Mouse (Mus musculus) cortical plate, adult 2 months (tissue): ENCODE measurements around the gene Tubd1. TPM values are rescaled to one million over a fixed set of nuclear protein-coding genes. Genes with fewer than 3 reads are reported as not detected.

ENCODE experiments used
- H3K27ac ChIP-seq: fragments of 200-500 bp; 2 replicates; pipeline ENCODE4 v1.5.1; 2012; ENCODE audit warnings: low read length, control low read depth, inconsistent platforms; ENCODE audit not compliant: insufficient read depth
- H3K4me1 ChIP-seq: fragments of 200-500 bp; 2 replicates; pipeline ENCODE4 v1.6.1; 2011; ENCODE audit warnings: low read length; ENCODE audit not compliant: control insufficient read depth, insufficient read depth
- H3K4me3 ChIP-seq: fragments of 200-500 bp; 2 replicates; pipeline ENCODE4 v1.5.1; 2011; ENCODE audit warnings: mild to moderate bottlenecking, low read length, control low read depth; ENCODE audit not compliant: insufficient read depth
- CTCF ChIP-seq: fragments of 200-500 bp; IDR thresholded peaks from 2 replicates; pipeline ENCODE4 v1.5.1; 2011; ENCODE audit warnings: mild to moderate bottlenecking, control low read depth, low read length; ENCODE audit not compliant: insufficient read depth; ENCODE audit errors: extremely low read depth
- POLR2A ChIP-seq: fragments of 200-500 bp; IDR thresholded peaks from 2 replicates; pipeline ENCODE4 v1.6.1; 2011; ENCODE audit warnings: mild to moderate bottlenecking, low read length, control low read depth; ENCODE audit not compliant: insufficient read depth; ENCODE audit errors: extremely low read depth
- polyA plus RNA-seq: library from polyadenylated mRNA; depleted of rRNA; stranded (reverse); fragments of >200 nt; gene quantifications from 2 replicates; pipeline ENCODE4 v1.2.3, GENCODE M21; 2012

The Tubd1 gene
- polyA plus RNA-seq, 1 experiment, result 6.7 TPM

DNA sequence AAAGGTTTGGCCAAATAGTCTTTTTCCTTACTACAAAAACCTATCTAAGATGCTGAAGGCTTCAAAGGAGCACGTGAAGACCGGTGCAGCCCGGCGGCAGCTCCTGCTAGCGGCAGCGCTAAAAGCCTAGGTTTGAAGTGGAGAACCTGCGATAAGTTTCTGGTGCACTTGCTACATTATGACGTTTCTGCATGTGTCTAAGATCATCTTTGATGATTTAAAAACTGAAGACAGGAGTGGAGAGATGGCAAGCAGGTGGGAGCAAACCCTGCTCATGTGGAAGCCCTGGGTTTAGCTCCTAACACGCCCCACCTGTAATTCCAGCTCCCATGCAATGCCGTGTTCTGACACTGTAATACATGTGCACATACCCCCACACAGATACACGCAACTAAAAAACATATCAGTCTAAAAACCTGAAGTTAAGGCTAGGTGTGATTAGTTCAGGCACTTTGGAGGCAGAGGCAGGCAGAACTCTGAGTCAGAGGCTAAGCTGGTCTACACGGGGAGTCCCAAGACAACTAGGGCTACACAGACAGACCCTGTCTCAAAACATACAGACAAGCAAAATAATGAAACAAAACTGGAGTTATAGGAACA lies 37.3 kb downstream of the Tubd1 start:
- Histone ChIP-seq H3K4me3 (no peak overlapping the region), H3K4me1 (peaks cover 2% of the 10 kb centered on the region; the same call in 1 of the 2 replicates), H3K27ac (peak overlapping the region; percentile 89; the same call in 1 of the 2 replicates)
- TF ChIP-seq POLR2A (no peak), CTCF (no peak)

DNA sequence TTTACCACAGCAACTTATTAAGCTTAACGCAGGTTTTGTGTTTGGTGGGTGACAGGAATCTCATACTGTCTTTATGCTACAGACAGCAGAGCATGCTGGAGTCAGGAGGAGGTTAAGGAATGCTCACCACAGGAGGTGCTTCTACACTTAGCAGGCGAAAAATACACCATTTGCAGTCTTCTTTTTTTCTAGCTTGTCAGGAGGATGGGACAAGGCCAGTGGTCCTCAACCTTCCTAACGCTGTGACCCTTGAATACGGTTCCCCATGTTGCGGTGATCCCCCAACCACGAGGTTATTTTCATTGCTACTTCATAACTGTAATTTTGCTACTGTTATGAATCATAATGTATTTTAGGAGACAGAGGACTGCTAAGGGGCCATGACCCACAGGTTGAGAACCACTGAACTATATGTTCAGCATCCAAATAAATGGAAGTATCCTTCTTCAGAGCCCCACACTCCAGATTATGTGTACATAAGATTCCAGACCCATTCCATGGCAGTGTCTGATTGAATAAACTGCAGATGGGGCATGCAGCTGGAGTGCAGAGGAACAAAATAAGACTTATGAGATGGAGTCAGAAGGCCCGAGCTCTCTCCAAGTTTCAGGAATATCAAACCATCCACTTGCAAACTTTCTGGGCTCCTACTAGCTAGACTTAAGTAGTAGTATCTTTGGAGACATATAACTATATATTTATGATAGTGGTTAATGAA lies 37.9 kb downstream of the Tubd1 start:
- H3K27ac ChIP-seq, result no peak overlapping the region
- H3K4me1 ChIP-seq, result peaks cover 2% of the 10 kb centered on the region; the same call in 1 of the 2 replicates
- H3K4me3 ChIP-seq, result no peak overlapping the region
- TF ChIP-seq POLR2A (no peak), CTCF (no peak)

DNA sequence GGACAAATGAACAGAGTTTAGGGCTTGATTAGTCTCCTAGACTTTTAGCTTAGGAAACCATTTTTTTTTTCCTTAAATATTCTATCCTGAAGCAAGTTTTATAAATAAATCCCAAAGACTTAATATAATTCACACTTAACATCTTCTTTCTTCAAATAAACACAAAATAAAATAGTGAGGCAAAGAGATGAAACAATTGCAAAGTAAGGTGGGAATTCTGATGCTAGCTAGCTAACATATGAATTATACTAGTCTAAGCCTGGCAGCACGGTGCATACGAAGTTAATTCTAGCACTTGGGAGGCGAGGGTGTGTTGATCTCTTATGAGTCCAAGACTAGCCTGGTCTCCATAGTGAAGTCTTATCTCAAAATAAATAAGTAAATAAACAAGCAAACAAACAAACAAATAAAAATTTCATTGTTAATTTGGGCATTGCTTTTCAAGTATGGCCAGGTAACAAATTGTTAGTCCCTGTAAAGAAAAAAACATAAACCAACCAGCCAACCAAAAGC lies 38.6 kb downstream of the Tubd1 start:
- no peak for TF ChIP-seq CTCF
- TF ChIP-seq POLR2A, result no peak

DNA sequence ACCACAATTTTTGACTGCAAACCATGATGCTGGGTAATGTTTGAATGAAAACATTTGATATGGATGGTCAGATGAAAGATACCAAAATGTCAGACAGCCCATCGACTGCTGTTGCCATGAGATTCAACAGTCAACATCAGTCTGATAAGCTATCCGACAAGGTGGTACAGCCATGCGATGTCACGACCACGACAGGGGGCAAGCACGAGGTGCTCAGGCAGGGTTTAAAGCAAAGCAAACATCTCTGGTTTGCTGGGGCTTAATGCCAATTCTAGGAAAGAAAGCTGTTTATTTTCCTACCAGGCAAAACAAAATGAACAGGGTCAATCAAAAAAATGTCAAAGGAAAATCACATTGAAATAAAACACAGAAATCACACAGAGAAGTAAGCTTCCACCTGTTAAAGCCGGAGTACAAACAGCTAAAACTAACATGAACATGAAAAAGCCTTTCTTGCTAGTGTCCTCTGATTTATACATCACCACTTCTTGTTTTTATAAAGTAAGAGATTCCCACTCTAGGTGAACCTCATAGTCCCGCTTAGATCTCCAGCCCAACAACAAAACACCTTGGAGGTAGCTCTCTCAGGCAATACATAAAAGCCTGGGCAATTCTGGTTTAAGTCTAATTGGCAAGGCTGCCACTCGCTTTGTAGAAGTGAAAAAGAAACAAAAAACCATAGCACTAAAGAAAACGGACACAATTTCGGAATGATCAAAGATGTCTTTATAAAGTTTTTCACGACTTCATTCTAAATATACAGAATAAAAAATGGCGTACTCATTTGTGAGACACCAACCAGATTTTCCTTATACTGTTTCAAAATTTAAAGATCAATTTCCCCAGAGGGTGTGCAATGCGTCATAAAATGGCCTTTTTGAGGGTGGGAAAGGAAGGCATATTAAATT lies 39.5 kb downstream of the Tubd1 start:
- H3K4me3 ChIP-seq, result no peak overlapping the region
- H3K4me1 ChIP-seq, result peaks cover 2% of the 10 kb centered on the region; the same call in 1 of the 2 replicates
- TF ChIP-seq POLR2A (no peak), CTCF (no peak)
- H3K27ac ChIP-seq, result no peak overlapping the region

More for the DNA sequence above, 38.6 kb downstream of the Tubd1 start:
- H3K4me1 ChIP-seq, result peaks cover 2% of the 10 kb centered on the region; the same call in 1 of the 2 replicates
- H3K4me3 ChIP-seq, result no peak overlapping the region
- H3K27ac ChIP-seq, result no peak overlapping the region

DNA sequence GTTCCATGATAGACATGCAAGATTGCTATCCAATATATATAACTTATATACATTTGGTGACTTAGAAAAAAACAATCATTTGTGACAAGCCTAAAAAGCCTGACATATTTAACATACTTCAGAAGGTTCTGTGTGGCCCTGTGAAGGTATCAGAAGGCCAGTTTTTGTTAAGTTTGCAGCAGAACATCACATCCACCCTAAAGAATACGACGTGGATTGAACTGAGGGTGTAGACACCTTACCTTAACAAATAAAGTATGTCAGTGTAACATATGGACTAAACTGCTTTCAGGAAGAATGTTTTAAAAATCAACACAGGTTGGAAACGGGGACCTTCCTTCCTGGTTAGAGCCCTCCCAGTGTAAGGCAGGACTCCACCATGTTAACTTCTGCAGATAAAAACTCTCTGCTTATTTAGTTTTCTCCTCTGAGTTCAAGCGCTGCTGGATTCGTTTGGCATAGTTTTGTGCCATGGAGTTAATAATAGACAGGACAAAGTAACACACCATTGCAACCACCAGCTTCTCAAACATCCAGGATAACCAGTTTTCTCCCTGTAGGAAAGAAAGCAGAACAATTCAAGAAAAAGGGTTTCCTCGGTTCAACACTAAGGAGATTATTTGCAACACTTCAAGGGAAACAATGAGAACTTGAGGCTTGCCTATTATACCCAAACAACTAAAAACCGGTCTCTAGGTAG lies 40.3 kb downstream of the Tubd1 start:
- no peak overlapping the region for H3K4me3 ChIP-seq
- TF ChIP-seq POLR2A, result no peak
- no peak for TF ChIP-seq CTCF
- H3K4me1 ChIP-seq, result peaks cover 2% of the 10 kb centered on the region; the same call in 1 of the 2 replicates
- H3K27ac ChIP-seq, result no peak overlapping the region

DNA sequence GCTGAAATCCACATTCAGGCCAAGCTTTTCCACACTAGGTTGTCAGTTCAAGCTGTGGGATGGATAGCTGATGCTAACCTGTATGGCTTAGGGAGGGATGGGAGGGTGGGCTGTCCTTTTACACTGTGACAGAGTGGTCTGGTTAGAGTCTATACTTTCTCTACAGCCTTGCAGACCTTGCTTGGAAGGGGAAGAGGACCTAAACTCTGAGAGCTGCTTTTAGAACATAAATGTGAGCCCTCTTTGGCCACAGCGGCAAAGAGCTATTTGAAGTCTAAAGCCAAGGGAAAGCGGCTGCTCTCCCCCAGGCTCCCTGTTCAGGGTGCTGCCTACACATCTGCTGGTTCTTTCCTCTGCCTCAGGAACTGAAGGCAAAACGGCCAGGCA lies 40.8 kb downstream of the Tubd1 start:
- H3K27ac ChIP-seq, result no peak overlapping the region
- TF ChIP-seq POLR2A (no peak), CTCF (no peak)
- H3K4me1 ChIP-seq, result peaks cover 2% of the 10 kb centered on the region; the same call in 1 of the 2 replicates
- no peak overlapping the region for H3K4me3 ChIP-seq

DNA sequence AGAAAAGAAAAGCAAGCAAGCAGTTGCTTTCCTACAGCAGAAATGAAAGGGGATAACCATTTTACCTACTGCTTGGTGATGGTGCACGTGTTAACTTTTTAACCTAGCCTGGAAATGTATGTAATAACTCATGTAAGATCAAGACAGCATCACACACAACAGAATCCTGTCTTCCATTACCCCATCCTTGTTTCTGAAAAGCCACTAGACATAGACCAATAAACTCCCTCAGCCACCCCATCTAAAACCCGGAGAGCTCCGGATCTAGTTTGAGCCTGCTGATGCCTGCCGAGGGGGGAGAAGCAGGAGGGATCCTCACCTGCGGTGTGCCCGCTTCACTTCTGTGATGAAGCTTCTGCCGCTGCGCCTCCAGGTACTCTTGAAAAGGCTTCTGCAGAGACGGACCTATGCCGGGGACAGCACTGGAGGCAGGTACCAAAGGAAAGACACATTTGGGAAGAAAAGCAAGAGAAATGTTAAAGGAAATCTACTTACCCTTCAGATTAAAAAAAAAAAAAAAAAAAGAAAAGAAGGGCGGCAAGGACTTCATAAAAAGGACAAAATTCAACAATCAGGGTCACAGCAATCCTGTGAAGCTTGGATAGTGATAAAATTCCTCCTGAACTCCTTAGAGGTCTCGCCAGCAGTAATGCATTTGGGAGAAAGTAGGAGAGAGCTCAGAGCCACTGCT lies 41.5 kb downstream of the Tubd1 start:
- no peak overlapping the region for H3K27ac ChIP-seq
- H3K4me3 ChIP-seq, result 0 out of 2 replicates have a peak overlapping the region, but pooled peaks have one; percentile 5
- H3K4me1 ChIP-seq, result peaks cover 2% of the 10 kb centered on the region; the same call in 1 of the 2 replicates
- TF ChIP-seq POLR2A (no peak), CTCF (no peak)

DNA sequence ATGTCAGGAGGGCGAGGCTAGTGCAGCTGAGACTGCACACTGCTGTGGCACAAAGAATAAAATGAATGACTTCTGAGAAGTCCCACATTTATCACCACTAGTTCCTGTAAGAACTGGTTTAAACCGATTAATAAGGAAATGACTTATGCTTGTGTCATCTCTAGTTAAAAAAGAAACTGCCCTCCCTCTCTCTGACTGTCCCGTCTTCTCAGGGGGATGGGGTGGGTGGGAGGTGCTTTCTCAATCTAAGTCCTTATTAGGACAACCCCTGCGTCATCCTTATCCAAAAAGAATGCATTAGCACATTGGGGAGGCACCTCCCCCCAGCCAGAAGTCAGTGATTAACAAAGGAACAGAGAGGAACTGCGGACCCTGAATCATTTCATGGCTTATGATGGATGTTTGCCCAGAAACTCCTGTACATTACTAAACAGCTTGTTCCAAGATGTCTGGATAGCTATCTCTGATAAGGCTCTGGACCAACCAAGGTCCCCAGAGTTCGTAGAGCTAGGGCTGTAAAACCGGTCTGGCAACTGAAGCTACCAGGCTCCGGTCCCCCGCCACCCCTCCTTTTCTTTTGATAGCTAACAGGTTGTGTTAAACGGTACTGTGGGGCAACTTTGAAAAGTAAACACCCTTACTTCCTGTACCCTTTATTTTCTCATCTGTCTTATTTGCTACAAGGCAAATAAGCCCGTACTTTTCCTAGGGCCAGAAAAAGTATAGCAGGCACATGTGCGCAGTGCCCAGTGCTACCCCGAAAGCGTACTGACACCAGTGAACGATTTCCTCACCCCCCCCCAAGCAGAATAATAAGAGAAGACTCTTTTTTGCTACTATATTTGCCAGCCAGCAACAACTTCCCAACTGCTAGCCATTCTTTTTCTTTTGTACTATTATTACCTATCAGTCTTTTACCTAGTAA lies 42.3 kb downstream of the Tubd1 start:
- TF ChIP-seq POLR2A, result no peak
- TF ChIP-seq CTCF, result no peak
- Histone ChIP-seq H3K4me1 (peaks cover 2% of the 10 kb centered on the region; the same call in 1 of the 2 replicates), H3K27ac (no peak overlapping the region), H3K4me3 (peak overlapping the region; percentile 5; the same call in 1 of the 2 replicates)
